Mouse (Mus musculus) megakaryocyte, embryonic 14.5 days (primary cell): ENCODE measurements around the gene Iqck.

Experiments used
- FLI1 ChIP-seq: IDR thresholded peaks from 2 replicates; pipeline ENCODE4 v1.6.1; 2012; ENCODE audit warnings: low read length, inconsistent platforms, mixed read lengths
- GATA1 ChIP-seq: IDR thresholded peaks from 3 replicates; pipeline ENCODE4 v1.6.1; 2012; ENCODE audit warnings: mixed read lengths, low read length, inconsistent platforms, borderline replicate concordance

GRCm38 (mm10) chr7:118949749-118950148, 94.2 kb downstream of the Iqck start:
- TF ChIP-seq FLI1 (no peak), GATA1 (no peak)
